Mouse (Mus musculus) CH12.LX (cell line): ENCODE measurements around the gene Pqlc2.

ENCODE experiments used
- CTCF ChIP-seq, 2 experiments: IDR thresholded peaks in 1 of 2; conservative IDR thresholded peaks in 1 of 2; 2 replicates each; pipeline ENCODE4 v1.5.1; 2011 to 2012; ENCODE audit warnings: low read depth in 2 of 2, low read length in 2 of 2, improper control_type of control experiment in 1 of 2, inconsistent platforms in 1 of 2, mild to moderate bottlenecking in 1 of 2, moderate library complexity in 1 of 2
- JUND ChIP-seq: conservative IDR thresholded peaks from 2 replicates; pipeline ENCODE4 v1.6.1; 2011; ENCODE audit warnings: low read depth, low read length, improper control_type of control experiment
- KAT2A ChIP-seq: IDR thresholded peaks from 2 replicates; pipeline ENCODE4 v1.6.1; 2012; ENCODE audit warnings: low read length, improper control_type of control experiment, inconsistent platforms; ENCODE audit not compliant: insufficient replicate concordance
- MAX ChIP-seq: IDR thresholded peaks from 2 replicates; pipeline ENCODE4 v1.6.1; 2011; ENCODE audit warnings: low read length, improper control_type of control experiment
- RCOR1 ChIP-seq: conservative IDR thresholded peaks from 2 replicates; pipeline ENCODE4 v1.6.1; 2012; ENCODE audit warnings: low read depth, mild to moderate bottlenecking, inconsistent platforms, low read length, improper control_type of control experiment
- USF1 ChIP-seq: IDR thresholded peaks from 2 replicates; pipeline ENCODE4 v1.6.1; 2014; ENCODE audit warnings: low read depth, mild to moderate bottlenecking, inconsistent platforms, low read length, improper control_type of control experiment
- ZKSCAN1 ChIP-seq: IDR thresholded peaks from 2 replicates; pipeline ENCODE4 v1.6.1; 2012; ENCODE audit warnings: low read depth, inconsistent platforms, low read length, improper control_type of control experiment, borderline replicate concordance

DNA sequence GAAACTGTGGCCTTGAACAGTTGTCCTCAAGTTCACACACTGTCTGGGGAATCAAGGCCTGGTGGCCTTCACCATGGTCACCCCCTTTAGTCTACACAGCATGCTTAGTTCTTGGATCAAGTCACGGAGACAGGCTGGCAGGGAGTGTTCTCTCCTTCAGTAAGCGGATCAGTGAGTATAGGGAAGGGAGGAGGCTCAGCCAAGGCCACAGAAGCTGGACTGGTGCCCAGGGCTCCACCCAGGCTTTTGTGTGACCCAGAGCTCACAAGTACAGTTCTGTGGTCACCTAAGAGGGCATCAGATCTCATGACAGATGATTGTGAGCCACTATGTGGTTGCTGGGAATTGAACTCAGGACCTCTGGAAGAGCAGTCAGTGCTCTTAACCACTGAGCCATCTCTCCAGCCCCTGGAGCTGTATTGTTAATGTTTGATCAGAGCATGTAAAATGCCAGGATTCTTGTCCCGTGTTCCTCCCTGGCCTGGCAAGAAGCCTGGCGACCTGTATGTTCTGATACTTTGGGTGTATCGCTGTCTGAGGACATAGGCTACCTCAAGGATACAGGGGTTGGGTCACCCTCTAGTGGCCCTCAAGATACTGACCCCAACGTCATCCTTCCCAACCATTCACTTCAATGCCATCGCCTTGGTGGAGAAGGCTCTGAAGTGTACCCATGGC, 31.2 kb upstream of the Pqlc2 start:
- TF ChIP-seq CTCF (conservative IDR thresholded peaks at IDR 0.05 in 1 of 2, IDR thresholded peaks at IDR 0.05 in 1 of 2; ENCODE audit: low read depth in 2 of 2, low read length in 2 of 2) (no peak), USF1 (no peak), KAT2A (no peak), MAX (no peak), RCOR1 (no peak), JUND (no peak), ZKSCAN1 (no peak)
